Mouse (Mus musculus) intestine, postnatal 0 days (tissue): ENCODE measurements around the gene Gjc2. TPM values are rescaled to one million over a fixed set of nuclear protein-coding genes. Genes with fewer than 3 reads are reported as not detected.
A peak's percentile ranks its signal among the peaks of the same experiment; 100 is the strongest.

ENCODE experiments used
- ATAC-seq: fragments of 200-750 bp; cut with Nextera tagmentation; 2 replicates; pipeline ENCODE4 v1.8.0; 2017; ENCODE audit warnings: mild to moderate bottlenecking, moderate TSS enrichment, moderate library complexity
- H3K27ac ChIP-seq: fragments of 300-500 bp; sonication (generic); 2 replicates; pipeline ENCODE4 v1.5.1; 2014; ENCODE audit warnings: mild to moderate bottlenecking, low read depth, low read length, moderate library complexity
- H3K27me3 ChIP-seq: fragments of 300-500 bp; sonication (generic); replicated peaks from 2 replicates; pipeline ENCODE4 v1.6.1; 2014; ENCODE audit warnings: low read length, mixed read lengths; ENCODE audit not compliant: control insufficient read depth, insufficient read depth
- H3K36me3 ChIP-seq: fragments of 300-500 bp; sonication (generic); 2 replicates; pipeline ENCODE4 v1.6.1; 2014; ENCODE audit warnings: mild to moderate bottlenecking, moderate library complexity; ENCODE audit not compliant: control insufficient read depth, insufficient read depth
- H3K4me1 ChIP-seq: fragments of 300-500 bp; sonication (generic); replicated peaks from 2 replicates; pipeline ENCODE4 v1.6.1; 2014; ENCODE audit warnings: antibody characterized with exemption, low read length, mixed read lengths; ENCODE audit not compliant: control insufficient read depth, insufficient read depth
- H3K4me2 ChIP-seq: fragments of 300-500 bp; sonication (generic); replicated peaks from 2 replicates; pipeline ENCODE4 v1.6.1; 2014; ENCODE audit warnings: low read depth, mild to moderate bottlenecking, moderate library complexity
- H3K4me3 ChIP-seq: fragments of 300-500 bp; sonication (generic); 2 replicates; pipeline ENCODE4 v1.5.1; 2014; ENCODE audit warnings: low read depth, low read length
- H3K9ac ChIP-seq: fragments of 300-500 bp; sonication (generic); 2 replicates; pipeline ENCODE4 v1.6.1; 2014; ENCODE audit warnings: mild to moderate bottlenecking, low read depth, low read length
- H3K9me3 ChIP-seq: fragments of 300-500 bp; sonication (generic); 2 replicates; pipeline ENCODE4 v1.6.1; 2016; ENCODE audit warnings: mixed run types; ENCODE audit not compliant: control insufficient read depth
- CTCF ChIP-seq: sonication (generic); IDR thresholded peaks from 2 replicates; pipeline ENCODE4 v1.5.1; 2016; ENCODE audit warnings: low read depth, mild to moderate bottlenecking, control low read depth, antibody characterized with exemption, moderate library complexity
- WGBS: fragments of 180-500 bp; shearing (Covaris S2); extraction: QIAGEN DNeasy Blood & Tissue Kit; methylation state at CpG from one replicate; pipeline ENCODE4 v1.1.7; 2014; 5-methylcytosine and 5-hydroxymethylcytosine counted together
- polyA plus RNA-seq: library from polyadenylated mRNA; unstranded; fragments of >200 nt; fragmentation: Nextera tagmentation; extraction: Ambion mirVana; gene quantifications from 2 replicates; pipeline ENCODE4 v1.2.1, GENCODE M21; 2015

Gjc2 gene
- polyA plus RNA-seq, 1 experiment from 2014 or later: 2.2 TPM

DNA sequence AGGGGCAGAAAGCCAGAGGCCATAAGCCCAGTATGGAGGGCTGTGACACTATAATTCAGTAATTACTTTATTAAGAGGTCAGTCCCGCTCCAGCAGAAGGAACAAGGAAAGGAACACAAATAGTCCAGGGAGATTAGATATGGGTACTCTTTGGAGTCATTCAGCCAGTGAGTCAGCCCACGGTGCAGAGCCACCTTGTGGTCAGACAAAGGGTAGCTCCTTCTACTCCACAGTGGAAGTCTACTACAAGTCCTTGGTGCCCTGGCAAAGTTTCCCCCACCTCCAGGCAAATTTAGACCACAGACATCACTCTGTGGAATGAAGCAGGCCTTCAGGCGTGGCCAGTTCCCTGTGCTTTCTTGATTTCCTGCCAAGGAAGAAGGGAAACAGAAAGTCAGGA is 808 bp upstream of the Gjc2 start:
- peak; percentile 90 for TF ChIP-seq CTCF
- Histone ChIP-seq H3K4me2 (no peak overlapping the region), H3K27ac (peak overlapping the region; percentile 41; the same call in 1 of the 2 replicates), H3K4me3 (no peak overlapping the region), H3K27me3 (0 out of 2 replicates have a peak, but pooled peaks cover 1% of the 10 kb centered on the region), H3K4me1 (peaks cover 7% of the 10 kb centered on the region; the same call in 1 of the 2 replicates), H3K9me3 (no peaks in the 10 kb centered on the region), H3K36me3 (peaks cover 31% of the 10 kb centered on the region), H3K9ac (no peak overlapping the region)
- ATAC-seq: peak; percentile 48
- WGBS: 23% methylated on average over 3 of the region's 3 CpGs

DNA sequence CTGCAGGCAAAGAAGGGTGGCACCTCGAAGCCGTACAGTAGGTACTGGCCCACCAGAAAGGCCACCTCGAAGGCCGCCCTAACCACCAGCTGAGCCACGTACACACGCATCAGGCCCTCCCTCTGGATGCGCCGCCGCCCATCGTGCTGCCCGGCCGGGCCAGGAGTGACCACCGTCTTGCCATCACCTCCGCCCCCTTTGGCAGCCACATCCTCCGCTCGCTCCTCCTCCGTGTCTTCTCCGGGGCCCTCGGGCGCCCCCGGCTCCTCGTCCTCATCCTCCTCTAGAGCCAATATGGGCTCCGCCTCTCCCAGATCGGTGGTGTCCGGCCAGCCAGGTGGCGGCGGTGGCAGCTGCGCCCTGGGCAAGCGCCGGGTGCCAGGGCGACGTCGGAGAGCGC is 6.1 kb downstream of the Gjc2 start:
- 11% methylated on average over 34 of the region's 34 CpGs for WGBS
- ATAC-seq: no peak
- Histone ChIP-seq H3K4me2 (no peak overlapping the region; the same call in 1 of the 2 replicates), H3K9ac (no peak overlapping the region), H3K27me3 (peaks cover 52% of the 10 kb centered on the region), H3K4me1 (no peaks in the 10 kb centered on the region), H3K27ac (no peak overlapping the region), H3K36me3 (no peaks in the 10 kb centered on the region), H3K9me3 (no peaks in the 10 kb centered on the region), H3K4me3 (peak overlapping the region; percentile 17; the same call in 1 of the 2 replicates)
- no peak for TF ChIP-seq CTCF

- H3K4me3 ChIP-seq: peak overlapping the region; percentile 17; the same call in 1 of the 2 replicates
- TF ChIP-seq CTCF: no peak
- no peaks in the 10 kb centered on the region for H3K36me3 ChIP-seq
- 3% methylated on average over 46 of the region's 48 CpGs for WGBS
- no peak overlapping the region for H3K9ac ChIP-seq
- H3K4me2 ChIP-seq: peak overlapping the region; percentile 43
- no peak overlapping the region for H3K27ac ChIP-seq
- no peaks in the 10 kb centered on the region for H3K4me1 ChIP-seq
- no peaks in the 10 kb centered on the region for H3K9me3 ChIP-seq
- ATAC-seq: no peak
- H3K27me3 ChIP-seq: peaks cover 52% of the 10 kb centered on the region
Observed at GRCm38 (mm10) chr11:59176475-59176874, 6.5 kb downstream of the Gjc2 start.

DNA sequence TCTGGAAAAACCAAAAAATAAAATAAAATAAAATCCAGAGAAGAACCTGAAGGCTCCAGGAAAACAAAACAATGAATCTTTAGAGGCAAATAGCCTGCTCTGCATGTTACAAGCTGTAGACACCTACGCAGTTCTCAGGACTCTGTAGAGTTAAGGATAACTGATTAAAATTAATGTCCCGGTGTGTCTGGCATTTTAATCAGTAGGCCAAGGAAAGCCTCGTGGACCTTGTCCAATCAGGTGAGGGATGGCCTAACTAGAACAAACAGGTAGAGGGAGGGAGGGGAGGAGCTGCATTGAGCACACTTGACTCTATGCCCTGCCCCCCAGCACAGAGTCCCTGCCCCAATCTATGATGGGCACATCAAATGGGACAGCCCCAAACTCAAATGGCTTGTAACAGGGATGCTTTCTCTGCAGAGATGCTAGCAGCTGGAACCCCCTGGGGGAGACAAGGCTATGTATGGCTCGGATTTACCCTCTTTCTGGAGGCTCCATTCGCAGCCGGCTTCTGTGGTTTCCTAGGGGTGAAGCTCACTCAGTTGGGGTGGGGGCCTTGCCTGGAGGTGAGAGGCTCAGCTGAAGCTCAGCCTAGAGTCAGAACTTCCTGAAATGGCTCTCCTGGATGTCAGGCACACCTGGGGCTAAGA is 8.7 kb downstream of the Gjc2 start:
- ATAC-seq: no peak
- 51% methylated on average over 6 of the region's 6 CpGs for WGBS
- H3K4me3 ChIP-seq: no peak overlapping the region
- no peak for TF ChIP-seq CTCF
- H3K27ac ChIP-seq: no peak overlapping the region
- H3K9ac ChIP-seq: no peak overlapping the region
- H3K36me3 ChIP-seq: no peaks in the 10 kb centered on the region
- H3K9me3 ChIP-seq: no peaks in the 10 kb centered on the region
- no peak overlapping the region for H3K4me2 ChIP-seq
- H3K4me1 ChIP-seq: no peaks in the 10 kb centered on the region
- peaks cover 52% of the 10 kb centered on the region for H3K27me3 ChIP-seq

- no peak overlapping the region for H3K4me2 ChIP-seq
- no peaks in the 10 kb centered on the region for H3K36me3 ChIP-seq
- H3K27me3 ChIP-seq: peaks cover 18% of the 10 kb centered on the region
- no peak overlapping the region for H3K9ac ChIP-seq
- H3K9me3 ChIP-seq: no peaks in the 10 kb centered on the region
- 75% methylated on average over 4 of the region's 4 CpGs for WGBS
- no peaks in the 10 kb centered on the region for H3K4me1 ChIP-seq
- TF ChIP-seq CTCF: no peak
- no peak overlapping the region for H3K27ac ChIP-seq
- no peak overlapping the region for H3K4me3 ChIP-seq
- ATAC-seq: no peak
Observed at GRCm38 (mm10) chr11:59170549-59170948, 12.5 kb downstream of the Gjc2 start.

DNA sequence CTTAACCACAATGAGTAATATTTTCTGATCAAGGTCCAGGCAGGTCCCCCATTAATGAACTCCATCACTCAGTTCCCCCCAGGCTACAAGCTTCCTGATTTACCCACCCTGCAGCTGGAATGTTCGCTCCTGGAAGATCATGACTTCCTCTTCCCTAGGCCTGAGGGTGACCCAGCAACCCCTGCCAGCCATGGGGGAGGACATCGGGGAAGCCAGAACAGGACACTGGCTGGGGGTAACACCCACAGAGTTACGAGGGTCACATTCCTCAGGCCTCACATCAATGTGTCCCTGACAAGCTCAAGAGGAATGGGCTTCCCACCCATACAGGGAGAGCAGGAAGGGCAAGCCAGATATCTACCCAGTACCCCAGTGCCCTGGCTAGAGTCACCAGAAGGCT is 13.2 kb downstream of the Gjc2 start:
- WGBS: 69% methylated on average over 3 of the region's 3 CpGs

More for the DNA sequence above, 13.2 kb downstream of the Gjc2 start:
- no peaks in the 10 kb centered on the region for H3K9me3 ChIP-seq
- no peak for TF ChIP-seq CTCF
- no peak overlapping the region for H3K27ac ChIP-seq
- H3K36me3 ChIP-seq: no peaks in the 10 kb centered on the region
- ATAC-seq: no peak
- H3K4me2 ChIP-seq: no peak overlapping the region
- H3K9ac ChIP-seq: no peak overlapping the region
- no peak overlapping the region for H3K4me3 ChIP-seq
- H3K4me1 ChIP-seq: no peaks in the 10 kb centered on the region
- H3K27me3 ChIP-seq: peaks cover 11% of the 10 kb centered on the region; the same call in 1 of the 2 replicates
